Mouse (Mus musculus): ENCODE measurements around the gene Cntd1.
"Not testable (repeated sequence)": the region's sequence is repeated elsewhere in the genome, so short reads cannot be mapped to it uniquely, and the experiment has no call there.

Gene Cntd1

DNA sequence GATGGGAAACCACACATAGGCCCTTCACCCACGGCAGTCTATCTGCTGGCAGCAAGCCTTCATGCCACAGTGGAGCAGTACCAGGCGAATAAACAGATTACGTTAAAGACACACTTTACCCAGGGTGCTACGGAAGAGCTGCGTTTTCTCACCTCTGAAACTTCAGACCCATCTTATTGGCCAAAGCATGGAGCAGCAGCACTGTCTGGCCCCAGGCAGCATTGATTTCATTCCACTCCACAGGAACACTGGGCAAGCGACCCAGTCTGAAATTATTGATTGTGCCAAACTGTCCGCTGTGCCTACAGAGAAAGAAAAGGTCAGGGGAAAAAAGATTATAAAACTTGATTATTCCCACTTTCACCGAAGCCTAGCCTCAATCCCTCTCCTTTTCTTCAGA lies 12.4 kb downstream of the Cntd1 start:
- DNase-seq (ENCODE audit: low spot score): no peak

DNA sequence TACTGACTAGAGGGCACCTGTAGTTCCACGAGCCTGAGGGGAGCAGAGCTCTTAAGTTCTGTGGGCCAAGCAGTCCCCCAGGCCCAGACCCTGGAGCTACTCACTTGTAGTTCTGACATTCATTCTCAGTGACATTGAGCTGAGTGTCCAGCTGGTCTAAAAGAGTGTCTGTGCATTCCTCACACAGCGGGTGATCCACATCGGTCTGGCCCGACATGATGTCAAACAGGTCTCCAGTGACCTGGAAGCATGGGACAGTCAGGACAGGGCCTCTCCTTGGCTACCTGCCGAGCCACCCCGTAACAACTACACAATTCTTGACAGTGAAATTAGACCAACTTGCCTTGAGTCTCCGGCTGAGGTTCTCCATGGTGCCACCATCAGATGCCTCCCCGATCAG lies 16.4 kb downstream of the Cntd1 start:
- DNase-seq (ENCODE audit: low spot score): no peak

DNA sequence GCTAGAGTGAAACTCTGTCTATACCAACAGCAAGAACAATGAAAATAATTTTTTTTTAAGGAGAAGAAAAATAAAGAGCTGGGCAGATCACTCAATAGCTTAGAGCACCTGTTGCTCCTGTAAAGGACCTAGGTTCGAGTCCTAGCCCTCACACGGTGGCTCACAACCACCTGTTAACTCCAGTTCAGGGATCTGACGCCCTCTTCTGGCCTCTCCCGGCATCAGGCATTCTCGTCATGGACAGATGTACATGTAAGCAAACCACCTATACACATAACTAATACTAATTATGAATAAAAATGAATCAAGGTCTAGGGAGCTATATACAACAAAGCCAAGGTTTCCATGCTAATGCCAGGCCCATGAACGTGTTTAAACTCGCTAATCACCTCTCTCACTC lies 22.1 kb downstream of the Cntd1 start:
- DNase-seq (ENCODE audit: low spot score): no peak

DNA sequence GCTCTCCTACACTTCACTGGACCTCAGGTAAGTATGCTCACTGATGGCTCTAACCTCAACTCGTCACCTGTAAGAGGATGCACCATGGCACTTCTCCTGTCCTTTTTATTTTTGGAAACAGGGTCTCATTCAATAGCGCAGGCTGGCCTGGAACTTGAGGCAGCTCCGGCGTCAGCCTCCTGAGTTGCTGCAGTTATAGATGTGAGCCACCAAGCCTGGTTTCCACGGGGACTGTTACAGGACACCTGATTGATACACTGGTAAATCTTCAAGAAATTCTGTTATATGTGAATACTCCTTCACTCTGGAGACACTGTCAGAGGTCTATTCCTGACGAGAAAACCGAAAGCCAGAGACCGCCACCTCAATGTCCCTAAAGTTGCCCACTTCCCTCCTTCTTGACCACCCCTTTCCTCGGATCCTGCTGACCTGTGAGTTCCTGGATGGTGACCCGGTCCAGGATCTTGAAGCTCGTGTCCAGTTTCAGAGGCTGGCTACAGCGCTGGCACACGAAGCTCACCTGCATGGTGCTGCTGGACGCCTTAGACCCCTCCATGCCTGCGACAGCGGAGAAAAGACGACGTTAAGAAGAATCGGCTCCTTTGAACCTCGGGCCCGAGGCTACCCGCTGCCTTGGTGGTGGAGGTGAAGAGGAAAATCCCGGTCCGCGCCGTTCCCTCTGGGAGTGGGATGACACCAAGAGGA lies 22.6 kb downstream of the Cntd1 start:
- DNase-seq (ENCODE audit: low spot score): no peak

DNA sequence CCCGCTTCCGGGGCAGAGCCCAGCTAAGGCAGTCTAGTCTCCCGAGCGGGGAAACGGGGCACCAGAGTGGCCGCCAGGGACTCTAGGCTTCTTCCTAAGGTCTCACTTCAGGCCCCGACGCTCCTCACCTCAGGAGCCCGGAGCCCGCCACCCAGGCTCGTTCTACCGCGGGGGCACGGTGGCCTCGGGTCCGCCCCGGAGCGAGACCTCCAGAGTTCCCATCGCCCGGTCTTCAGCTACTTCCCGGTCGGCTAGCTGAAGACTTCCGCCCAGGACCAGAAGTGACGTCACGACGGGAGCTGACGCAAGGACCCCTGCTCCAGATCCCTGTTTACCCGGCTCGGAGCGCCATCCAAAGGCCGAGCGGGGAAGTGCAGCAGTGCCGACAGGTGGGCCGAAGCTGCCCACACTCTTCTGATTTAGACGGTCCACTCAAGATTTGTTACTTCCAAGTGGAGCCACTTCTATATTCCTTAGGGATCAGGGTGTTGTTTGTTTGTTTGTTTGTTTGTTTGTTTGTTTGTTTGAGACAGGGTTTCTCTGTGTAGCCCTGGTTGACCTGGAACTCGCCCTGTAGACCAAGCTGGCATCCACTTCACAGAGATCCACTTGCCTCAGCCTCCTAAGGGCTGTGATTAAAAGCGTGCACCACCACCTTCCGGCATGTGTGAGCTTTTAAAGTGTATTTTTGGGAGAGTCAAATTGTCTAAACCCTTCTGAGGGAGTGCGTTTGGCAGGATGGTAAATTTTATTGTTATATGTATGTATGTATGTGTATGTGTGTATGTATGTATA lies 23.4 kb downstream of the Cntd1 start, which contains the start of gene Becn1:
Gene Becn1, minus strand, starts transcription at position 283 of the 795 bp plus-strand sequence.
- DNase-seq (ENCODE audit: low spot score): peak; percentile 97

DNA sequence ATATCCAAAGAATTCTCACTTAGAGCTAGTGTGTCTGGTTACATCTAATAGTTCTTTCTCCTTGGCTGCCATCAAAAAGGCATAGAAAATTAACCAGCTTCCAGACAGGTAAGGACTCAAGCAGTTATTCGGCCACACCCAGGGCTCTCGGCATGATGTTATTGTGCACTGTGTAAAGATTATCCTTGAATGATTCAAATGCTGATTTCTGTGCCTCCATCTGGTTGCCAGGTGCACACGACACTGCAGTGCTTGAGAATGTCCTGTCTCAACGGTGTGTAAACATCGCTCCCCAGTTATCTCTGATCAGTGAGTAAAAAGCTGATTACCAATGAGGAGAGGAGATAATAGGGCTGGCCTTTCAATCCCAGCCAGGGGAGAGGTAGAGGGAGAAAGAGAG lies 28.9 kb downstream of the Cntd1 start:
- DNase-seq (ENCODE audit: low spot score): no peak

DNA sequence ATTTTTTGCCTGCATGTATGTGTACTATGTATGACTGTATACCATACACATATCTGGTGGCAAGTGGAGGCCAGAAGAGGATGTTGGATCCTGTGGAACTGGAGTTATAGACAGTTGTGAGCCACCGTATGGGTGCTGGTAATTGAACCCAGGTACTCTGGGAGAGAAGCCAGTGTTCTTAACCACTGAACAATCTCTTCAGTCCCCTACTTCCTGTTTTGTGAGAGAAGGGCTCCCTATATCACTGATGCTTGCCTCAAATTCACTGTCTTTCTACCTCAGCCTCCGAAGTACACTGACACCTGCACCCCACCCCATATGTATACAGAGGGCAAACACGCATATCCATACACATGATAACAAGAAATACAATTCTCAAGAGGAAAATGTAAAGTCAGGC lies 32.3 kb downstream of the Cntd1 start:
- DNase-seq (ENCODE audit: low spot score): no peak

DNA sequence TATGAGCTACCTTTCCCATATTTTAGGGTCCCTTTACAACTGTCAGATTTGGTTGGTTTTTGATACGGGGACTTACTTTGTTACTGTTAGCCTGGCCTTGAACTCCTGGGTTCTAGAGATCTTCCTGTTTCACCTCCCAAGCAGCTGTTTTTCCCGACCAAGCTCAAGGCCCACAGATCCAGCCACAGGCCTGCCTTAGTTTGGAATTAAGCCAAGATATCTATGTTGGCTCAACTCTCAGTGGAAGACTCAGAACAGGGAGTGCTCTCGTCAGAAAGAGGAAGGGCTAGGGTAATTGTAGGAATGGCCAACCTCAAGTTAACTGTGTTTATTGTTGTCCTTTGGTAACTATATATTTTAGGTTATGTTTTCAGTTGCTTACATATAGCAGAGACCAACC lies 33.3 kb downstream of the Cntd1 start:
- DNase-seq (ENCODE audit: low spot score): no peak

DNA sequence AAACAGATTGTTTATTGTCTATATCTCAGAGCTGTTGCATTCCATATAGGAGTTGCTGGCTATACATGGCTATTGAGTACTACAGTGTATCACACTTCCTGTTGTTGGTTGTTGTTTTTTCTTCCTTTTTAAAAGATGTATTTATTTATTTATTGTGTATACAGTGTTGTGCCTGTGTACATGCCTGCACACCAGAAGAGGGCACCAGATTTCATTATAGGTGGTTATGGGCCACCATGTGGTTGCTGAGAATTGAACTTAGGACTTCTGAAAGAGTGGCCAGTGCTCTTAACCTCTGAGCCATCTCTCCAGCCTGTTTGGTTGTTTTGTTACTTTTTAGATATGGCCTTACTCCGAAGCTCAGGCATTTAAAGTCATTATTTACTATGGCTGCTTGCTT lies 35.8 kb downstream of the Cntd1 start:
- no peak for DNase-seq (ENCODE audit: low spot score)

DNA sequence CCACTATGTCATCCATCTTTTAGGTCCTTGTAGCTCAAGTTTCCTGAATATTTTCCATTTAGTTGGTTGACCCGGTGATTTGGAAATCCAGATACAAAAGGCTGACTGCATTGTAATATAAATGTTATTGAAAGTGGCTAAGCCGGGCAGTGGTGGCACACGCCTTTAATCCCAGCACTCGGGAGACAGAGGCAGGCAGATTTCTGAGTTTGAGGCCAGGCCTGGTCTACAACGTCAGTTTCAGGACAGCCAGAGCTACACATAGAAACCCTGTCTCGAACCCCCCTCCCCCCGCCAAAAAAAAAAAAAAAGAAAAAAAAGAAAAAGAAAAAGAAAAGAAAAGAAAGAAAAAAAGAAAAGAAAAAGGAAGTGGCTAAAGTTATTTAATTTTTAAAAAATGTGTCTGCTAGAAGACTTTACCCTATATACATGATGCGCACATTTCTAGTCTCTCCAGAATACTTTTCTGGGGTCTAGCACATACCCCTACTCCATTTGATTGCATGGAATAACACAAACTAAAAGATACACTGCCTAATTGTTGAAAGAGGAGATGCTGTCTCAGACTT lies 36.4 kb downstream of the Cntd1 start:
- no peak for DNase-seq (ENCODE audit: low spot score)

DNA sequence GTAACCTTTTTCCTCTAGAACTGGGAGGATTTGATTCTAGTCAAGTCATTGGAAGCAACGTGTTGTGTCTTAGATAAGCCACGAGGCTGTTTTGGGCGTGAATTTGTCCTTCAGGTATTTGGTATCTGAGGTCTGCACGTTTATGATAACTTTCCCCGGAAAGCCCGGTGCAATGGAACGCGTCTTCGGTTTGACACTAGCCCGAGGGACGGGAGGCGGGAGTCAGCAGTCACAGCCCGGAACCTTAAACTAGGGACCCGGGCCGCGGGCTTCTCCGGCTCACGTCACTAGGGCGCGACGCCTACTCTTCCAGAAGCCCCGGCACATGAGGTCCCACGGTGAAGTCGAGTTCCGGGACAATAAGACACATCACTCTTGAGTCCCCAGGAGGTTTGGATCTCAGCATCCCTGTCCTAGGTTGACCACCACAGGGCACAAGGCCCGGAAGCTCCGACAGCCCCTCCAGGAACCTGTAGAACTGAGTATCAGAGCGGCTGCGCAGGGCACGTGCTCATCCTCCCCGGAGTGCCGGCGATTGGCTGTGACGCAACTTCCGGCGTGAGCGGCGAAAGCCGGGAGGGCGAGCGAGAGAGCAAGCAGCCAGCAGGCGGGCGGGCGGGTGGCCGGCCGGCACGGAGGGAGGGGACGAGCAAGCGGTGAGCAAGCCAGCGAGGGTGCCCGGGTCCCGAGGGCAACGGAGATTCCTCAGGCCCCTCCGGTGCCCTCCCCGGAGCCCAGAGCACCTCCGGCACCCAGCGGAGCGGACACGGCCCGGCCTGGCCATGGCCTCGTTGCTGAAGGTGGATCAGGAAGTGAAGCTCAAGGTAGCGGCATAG lies 37.1 kb downstream of the Cntd1 start, which contains the start of gene Psme3:
Gene Psme3, plus strand, starts transcription at position 549 of the 836 bp plus-strand sequence.
- DNase-seq (ENCODE audit: low spot score): peak; percentile 92

DNA sequence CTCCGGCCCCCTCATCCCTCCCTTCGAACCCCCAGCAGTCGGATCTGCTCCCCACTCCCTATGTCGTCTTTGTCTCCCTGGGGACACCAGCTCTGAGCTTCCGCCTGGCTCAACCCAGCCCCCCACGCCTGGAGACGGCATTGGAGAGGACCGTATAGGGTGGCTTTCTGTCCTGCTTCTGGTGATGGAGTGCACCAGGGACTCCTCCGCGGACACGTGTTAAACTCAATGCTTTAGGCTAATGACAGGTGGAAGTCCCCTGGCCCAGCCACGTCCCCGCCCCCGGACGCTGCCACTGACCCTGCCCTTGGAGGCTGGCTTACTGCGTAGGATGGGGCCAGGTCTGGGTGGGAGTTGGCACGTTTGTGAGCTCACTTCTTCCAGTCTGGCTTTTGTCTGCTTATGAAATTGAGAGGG lies 37.7 kb downstream of the Cntd1 start:
- DNase-seq (ENCODE audit: low spot score): no peak

DNA sequence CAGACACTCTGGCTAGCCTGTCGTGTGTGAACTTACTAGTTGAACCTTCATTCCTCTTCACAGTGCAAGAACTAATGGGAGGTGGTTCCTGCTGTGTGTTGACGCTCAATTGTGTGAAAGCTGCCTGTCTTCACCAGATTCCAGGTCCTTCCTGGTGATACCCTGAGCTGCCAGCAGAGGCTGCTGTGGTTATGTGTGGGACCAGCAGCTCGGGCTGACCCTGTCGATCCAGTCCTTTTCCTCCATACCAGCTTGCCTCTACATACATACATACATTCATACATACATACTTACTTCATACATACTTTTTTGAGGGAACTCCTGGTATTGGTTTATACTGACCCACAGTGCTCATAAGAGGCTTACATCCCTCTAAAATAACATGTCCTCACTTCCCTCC lies 44.8 kb downstream of the Cntd1 start:
- DNase-seq (ENCODE audit: low spot score): peak; percentile 60

DNA sequence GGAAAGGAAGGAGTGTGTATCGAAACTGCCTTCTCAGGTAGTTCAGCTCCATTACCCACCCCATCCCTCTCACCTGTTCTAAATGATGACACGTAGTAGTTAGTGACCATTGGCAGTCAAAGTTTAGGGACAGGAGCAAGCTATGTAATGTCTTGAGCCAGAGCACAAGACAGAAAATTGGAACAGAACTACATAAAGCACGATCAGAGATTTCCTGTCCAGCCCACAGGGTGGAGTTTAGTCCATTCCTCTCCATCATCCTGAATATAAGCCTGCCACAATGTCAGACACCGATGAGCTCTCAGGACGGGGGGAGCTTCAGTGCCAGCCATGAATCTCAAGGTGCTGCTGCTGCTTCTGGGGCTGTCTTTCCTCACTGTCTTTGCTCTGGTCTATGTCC lies 46.0 kb downstream of the Cntd1 start, which contains the start of gene Aoc2:
Gene Aoc2, plus strand, starts transcription at position 301 of the 400 bp plus-strand sequence.
- no peak for DNase-seq (ENCODE audit: low spot score)

DNA sequence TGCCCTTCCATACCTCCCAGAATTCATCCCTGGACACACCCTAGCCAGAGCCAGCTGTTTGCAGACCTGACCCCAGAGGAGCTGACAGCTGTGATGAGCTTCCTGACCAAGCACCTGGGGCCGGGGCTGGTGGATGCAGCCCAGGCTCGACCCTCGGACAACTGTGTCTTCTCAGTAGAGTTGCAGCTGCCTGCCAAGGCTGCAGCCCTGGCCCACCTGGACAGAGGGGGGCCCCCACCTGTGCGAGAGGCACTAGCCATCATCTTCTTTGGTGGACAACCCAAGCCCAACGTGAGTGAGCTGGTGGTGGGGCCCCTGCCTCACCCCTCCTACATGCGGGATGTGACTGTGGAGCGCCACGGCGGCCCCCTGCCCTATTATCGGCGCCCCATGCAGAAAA lies 46.4 kb downstream of the Cntd1 start:
- not testable (repeated sequence) for DNase-seq (ENCODE audit: low spot score)

DNA sequence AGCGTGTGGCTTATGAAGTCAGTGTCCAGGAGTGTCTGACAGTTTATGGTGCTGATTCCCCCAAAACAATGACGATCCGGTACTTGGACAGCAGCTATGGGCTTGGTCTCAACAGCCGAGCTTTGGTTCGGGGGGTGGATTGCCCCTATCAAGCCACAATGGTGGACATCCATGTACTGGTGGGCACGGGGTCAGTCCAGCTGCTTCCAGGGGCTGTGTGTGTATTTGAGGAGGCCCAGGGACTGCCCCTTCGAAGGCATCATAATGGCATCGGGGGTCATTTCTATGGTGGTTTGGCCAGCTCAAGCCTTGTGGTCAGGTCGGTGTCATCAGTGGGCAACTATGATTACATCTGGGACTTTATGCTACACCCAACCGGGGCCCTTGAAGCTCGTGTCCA lies 47.3 kb downstream of the Cntd1 start:
- no peak for DNase-seq (ENCODE audit: low spot score)

DNA sequence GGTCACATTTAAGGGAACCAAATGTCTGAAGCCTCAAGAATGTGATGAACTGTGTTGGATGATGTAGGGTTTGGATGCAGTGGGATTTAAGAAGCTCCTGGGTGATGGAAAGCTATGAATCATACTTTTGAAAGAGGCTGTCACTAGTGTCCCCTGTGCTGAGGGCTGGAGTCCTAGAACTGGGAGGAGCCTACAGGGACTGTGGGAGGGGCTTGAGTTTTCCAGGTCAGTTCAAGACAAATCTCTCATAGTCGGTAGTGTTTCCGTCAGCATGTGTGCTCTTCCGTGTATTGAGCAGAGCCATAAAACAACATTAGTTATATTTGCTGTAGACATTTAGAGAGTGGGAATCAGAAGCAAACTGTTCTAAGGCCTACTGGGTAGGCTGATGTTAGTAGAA lies 48.5 kb downstream of the Cntd1 start:
- DNase-seq (ENCODE audit: low spot score): no peak

DNA sequence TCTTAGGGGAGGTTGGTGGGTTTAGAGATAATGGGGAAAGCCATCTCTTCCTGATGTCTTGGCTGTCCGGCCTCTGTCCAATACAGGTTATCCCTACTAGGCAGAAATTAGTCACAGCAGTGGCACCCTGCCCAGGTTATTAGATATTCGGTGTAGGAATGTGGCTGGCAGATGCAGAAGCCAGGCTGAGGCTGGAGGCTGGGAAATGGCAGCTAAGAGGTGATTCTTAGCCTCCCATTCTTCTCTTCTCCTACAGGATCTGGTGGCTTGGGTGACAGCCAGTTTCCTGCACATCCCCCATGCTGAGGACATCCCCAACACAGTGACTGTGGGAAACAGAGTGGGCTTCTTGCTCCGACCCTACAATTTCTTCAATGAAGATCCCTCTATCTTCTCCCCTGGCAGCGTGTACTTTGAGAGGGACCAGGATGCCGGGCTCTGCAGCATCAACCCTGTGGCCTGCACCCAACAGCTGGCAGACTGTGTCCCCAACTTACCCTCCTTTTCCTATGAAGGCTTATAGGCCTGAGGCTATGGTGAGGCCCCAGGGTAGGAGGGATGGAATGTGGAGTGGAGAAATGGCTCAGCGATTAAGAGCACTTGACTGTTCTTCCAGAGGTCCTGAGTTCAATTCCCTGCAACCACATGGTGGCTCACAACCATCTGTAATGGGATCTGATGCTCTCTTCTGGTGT lies 50.3 kb downstream of the Cntd1 start:
- no peak for DNase-seq (ENCODE audit: low spot score)

DNA sequence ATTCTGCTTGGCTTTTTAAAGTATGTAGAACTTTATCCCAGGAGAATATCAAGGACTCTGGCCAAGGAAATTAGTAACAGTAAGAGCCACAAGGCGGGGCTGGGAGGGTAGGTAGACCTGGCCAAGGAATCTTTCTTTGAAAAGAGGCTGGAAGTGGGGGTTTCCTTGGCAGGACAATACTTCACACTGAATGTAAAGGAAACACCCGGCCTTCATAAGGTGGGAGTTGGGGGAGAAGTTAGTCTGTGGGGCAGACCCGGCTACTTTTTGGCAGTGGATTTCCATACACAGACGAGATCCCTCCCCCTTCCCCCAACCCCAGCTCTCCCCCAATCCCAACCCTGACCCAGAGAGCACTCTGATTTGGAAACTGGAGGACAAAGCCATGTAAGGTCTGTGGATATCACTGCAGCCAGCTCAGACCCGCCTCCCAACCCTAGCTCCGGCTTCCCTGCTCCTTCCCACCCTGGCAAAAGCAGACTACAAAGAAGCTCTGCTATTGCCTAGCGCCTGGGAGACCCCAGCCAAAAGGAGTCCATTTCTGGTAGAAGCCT lies 51.6 kb downstream of the Cntd1 start, which contains the start of gene Aoc3:
Gene Aoc3, plus strand, starts transcription at position 235 of the 554 bp plus-strand sequence.
- DNase-seq (ENCODE audit: low spot score): no peak

DNA sequence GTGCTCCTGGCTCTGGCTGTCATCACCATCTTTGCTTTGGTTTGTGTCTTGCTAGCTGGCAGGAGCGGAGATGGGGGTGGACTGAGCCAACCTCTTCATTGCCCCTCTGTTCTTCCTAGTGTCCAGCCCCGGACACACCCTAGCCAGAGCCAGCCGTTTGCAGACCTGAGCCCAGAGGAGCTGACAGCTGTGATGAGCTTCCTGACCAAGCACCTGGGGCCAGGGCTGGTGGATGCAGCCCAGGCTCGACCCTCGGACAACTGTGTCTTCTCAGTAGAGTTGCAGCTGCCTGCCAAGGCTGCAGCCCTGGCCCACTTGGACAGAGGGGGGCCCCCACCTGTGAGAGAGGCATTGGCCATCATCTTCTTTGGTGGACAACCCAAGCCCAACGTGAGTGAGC lies 52.1 kb downstream of the Cntd1 start:
- not testable (repeated sequence) for DNase-seq (ENCODE audit: low spot score)

DNA sequence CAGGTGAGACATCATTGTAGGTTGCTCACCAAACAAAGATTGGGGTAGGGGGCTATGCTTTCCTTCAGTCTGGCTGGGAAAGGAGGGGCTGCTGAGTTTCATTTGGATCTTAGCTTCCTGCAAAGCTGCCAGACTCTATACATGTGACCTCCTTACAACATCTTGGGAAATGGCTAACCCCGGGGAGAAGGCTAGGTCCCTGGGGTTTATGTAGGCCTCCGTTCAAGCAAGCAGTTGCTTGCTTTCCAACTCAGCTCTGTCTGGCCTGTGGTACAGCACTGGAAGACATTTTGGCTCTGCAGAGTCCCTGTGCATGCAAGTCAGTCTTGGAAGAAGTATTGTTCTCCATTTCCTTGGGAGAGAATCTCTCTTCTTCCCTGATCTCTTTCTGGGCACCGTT lies 53.7 kb downstream of the Cntd1 start:
- DNase-seq (ENCODE audit: low spot score): no peak

All from lung, postnatal 25 days (tissue).